Mouse (Mus musculus) midbrain, embryonic 13.5 days (tissue): Measurements from ENCODE around the gene Cfap73. TPM values are rescaled to one million over a fixed set of nuclear protein-coding genes. Genes with fewer than 3 reads are reported as not detected.
A peak's percentile ranks its signal among the peaks of the same experiment; 100 is the strongest.

Experiments used
- ATAC-seq: fragments of 200-750 bp; cut with Nextera tagmentation; 2 replicates; pipeline ENCODE4 v1.8.0; 2017; ENCODE audit warnings: mild to moderate bottlenecking, moderate TSS enrichment, moderate library complexity
- H3K27ac ChIP-seq: fragments of 300-500 bp; sonication (generic); 2 replicates; pipeline ENCODE4 v1.5.1; 2015; ENCODE audit warnings: inconsistent platforms, mild to moderate bottlenecking, moderate library complexity
- H3K27me3 ChIP-seq: fragments of 300-500 bp; sonication (generic); 2 replicates; pipeline ENCODE4 v1.6.1; 2015; ENCODE audit warnings: mild to moderate bottlenecking, inconsistent platforms
- H3K36me3 ChIP-seq: fragments of 300-500 bp; sonication (generic); 2 replicates; pipeline ENCODE4 v1.6.1; 2015; ENCODE audit warnings: mild to moderate bottlenecking, inconsistent platforms
- H3K4me1 ChIP-seq: fragments of 300-500 bp; sonication (generic); replicated peaks from 2 replicates; pipeline ENCODE4 v1.6.1; 2015; ENCODE audit warnings: inconsistent platforms
- H3K4me2 ChIP-seq: fragments of 300-500 bp; sonication (generic); replicated peaks from 2 replicates; pipeline ENCODE4 v1.6.1; 2015; ENCODE audit warnings: moderate library complexity, mild to moderate bottlenecking, inconsistent platforms
- H3K4me3 ChIP-seq: fragments of 300-500 bp; sonication (generic); replicated peaks from 2 replicates; pipeline ENCODE4 v1.5.1; 2015; ENCODE audit warnings: mild to moderate bottlenecking, inconsistent platforms
- H3K9ac ChIP-seq: fragments of 300-500 bp; sonication (generic); replicated peaks from 2 replicates; pipeline ENCODE4 v1.6.1; 2015; ENCODE audit warnings: mild to moderate bottlenecking, inconsistent platforms
- H3K9me3 ChIP-seq: fragments of 300-500 bp; sonication (generic); 2 replicates; pipeline ENCODE4 v1.6.1; 2016; ENCODE audit warnings: mild to moderate bottlenecking, inconsistent platforms
- WGBS: fragments of 180-500 bp; shearing (Covaris S2); methylation state at CpG from one replicate; pipeline ENCODE4 v1.1.7; 2015; 5-methylcytosine and 5-hydroxymethylcytosine counted together
- polyA plus RNA-seq: library from polyadenylated mRNA; unstranded; fragments of >200 nt; fragmentation: Nextera tagmentation; extraction: Ambion mirVana; gene quantifications from 2 replicates; pipeline ENCODE4 v1.2.1, GENCODE M21; 2015

Gene Cfap73
- polyA plus RNA-seq, 1 experiment from 2014 or later = not detected

GRCm38 (mm10) chr5:120621846-120622197 is 12.2 kb downstream of the Cfap73 start:
- Histone ChIP-seq H3K9me3 (no peaks in the 10 kb centered on the region), H3K4me2 (no peak overlapping the region), H3K27me3 (no peaks in the 10 kb centered on the region), H3K36me3 (peaks cover 100% of the 10 kb centered on the region), H3K4me1 (peaks cover 5% of the 10 kb centered on the region; the same call in 1 of the 2 replicates), H3K27ac (no peak overlapping the region), H3K4me3 (no peak overlapping the region), H3K9ac (no peak overlapping the region)
- no peak for ATAC-seq
- 88% methylated on average over 10 of the region's 10 CpGs for WGBS

GRCm38 (mm10) chr5:120621078-120621765 is 12.8 kb downstream of the Cfap73 start:
- Histone ChIP-seq H3K4me3 (no peak overlapping the region), H3K27ac (no peak overlapping the region), H3K4me2 (no peak overlapping the region), H3K36me3 (peaks cover 100% of the 10 kb centered on the region), H3K9ac (no peak overlapping the region), H3K27me3 (no peaks in the 10 kb centered on the region), H3K4me1 (peaks cover 5% of the 10 kb centered on the region; the same call in 1 of the 2 replicates), H3K9me3 (no peaks in the 10 kb centered on the region)
- WGBS = 95% methylated on average over 23 of the region's 23 CpGs
- peak; percentile 12; the same call in 1 of the 2 replicates for ATAC-seq

- Histone ChIP-seq H3K4me1 (peaks cover 5% of the 10 kb centered on the region; the same call in 1 of the 2 replicates), H3K9me3 (no peaks in the 10 kb centered on the region), H3K9ac (no peak overlapping the region), H3K36me3 (peaks cover 100% of the 10 kb centered on the region), H3K4me2 (no peak overlapping the region), H3K27me3 (no peaks in the 10 kb centered on the region), H3K27ac (no peak overlapping the region), H3K4me3 (no peak overlapping the region)
- ATAC-seq = peak; percentile 41; the same call in 1 of the 2 replicates
- 72% methylated on average over 18 of the region's 18 CpGs for WGBS
Measured at GRCm38 (mm10) chr5:120620375-120621077, 13.5 kb downstream of the Cfap73 start.

GRCm38 (mm10) chr5:120619201-120619600 is 14.8 kb downstream of the Cfap73 start:
- Histone ChIP-seq H3K9me3 (no peaks in the 10 kb centered on the region), H3K27me3 (no peaks in the 10 kb centered on the region), H3K36me3 (peaks cover 89% of the 10 kb centered on the region), H3K27ac (no peak overlapping the region), H3K4me2 (no peak overlapping the region), H3K4me3 (no peak overlapping the region), H3K9ac (no peak overlapping the region), H3K4me1 (peaks cover 10% of the 10 kb centered on the region; the same call in 1 of the 2 replicates)
- WGBS = 13% methylated on average over 5 of the region's 5 CpGs
- no peak for ATAC-seq

- H3K4me3 ChIP-seq = no peak overlapping the region
- H3K4me2 ChIP-seq = no peak overlapping the region
- ATAC-seq = no peak
- 88% methylated on average over 12 of the region's 12 CpGs for WGBS
- H3K27ac ChIP-seq = no peak overlapping the region
- peaks cover 15% of the 10 kb centered on the region for H3K4me1 ChIP-seq
- no peak overlapping the region for H3K9ac ChIP-seq
- peaks cover 84% of the 10 kb centered on the region for H3K36me3 ChIP-seq
- H3K9me3 ChIP-seq = no peaks in the 10 kb centered on the region
- H3K27me3 ChIP-seq = no peaks in the 10 kb centered on the region
Measured at GRCm38 (mm10) chr5:120618778-120619177, 15.3 kb downstream of the Cfap73 start.

GRCm38 (mm10) chr5:120615903-120616302 is 18.1 kb downstream of the Cfap73 start:
- H3K9ac ChIP-seq = no peak overlapping the region
- H3K36me3 ChIP-seq = peaks cover 56% of the 10 kb centered on the region
- no peaks in the 10 kb centered on the region for H3K27me3 ChIP-seq
- ATAC-seq = no peak
- H3K27ac ChIP-seq = no peak overlapping the region
- H3K9me3 ChIP-seq = no peaks in the 10 kb centered on the region
- peaks cover 23% of the 10 kb centered on the region for H3K4me1 ChIP-seq
- H3K4me2 ChIP-seq = no peak overlapping the region
- WGBS = 96% methylated on average over 4 of the region's 4 CpGs
- H3K4me3 ChIP-seq = no peak overlapping the region

GRCm38 (mm10) chr5:120612822-120613604 is 21.0 kb downstream of the Cfap73 start:
- Histone ChIP-seq H3K27me3 (no peaks in the 10 kb centered on the region), H3K4me2 (peak overlapping the region; percentile 87), H3K4me1 (peaks cover 34% of the 10 kb centered on the region), H3K36me3 (peaks cover 40% of the 10 kb centered on the region), H3K9ac (peak overlapping the region; percentile 72), H3K27ac (peak overlapping the region; percentile 87), H3K4me3 (peak overlapping the region; percentile 70), H3K9me3 (no peaks in the 10 kb centered on the region)
- peak; percentile 93 for ATAC-seq
- under 1% methylated on average over 69 of the region's 69 CpGs for WGBS

- under 1% methylated on average over 22 of the region's 22 CpGs for WGBS
- H3K36me3 ChIP-seq = peaks cover 37% of the 10 kb centered on the region
- H3K9ac ChIP-seq = peak within 1 kb of the TSS; percentile 72
- peak within 1 kb of the TSS; percentile 87 for H3K27ac ChIP-seq
- ATAC-seq = peak; percentile 73
- peak within 1 kb of the TSS; percentile 70 for H3K4me3 ChIP-seq
- peak within 1 kb of the TSS; percentile 87 for H3K4me2 ChIP-seq
- no peaks in the 10 kb centered on the region for H3K9me3 ChIP-seq
- peaks cover 34% of the 10 kb centered on the region for H3K4me1 ChIP-seq
- no peaks in the 10 kb centered on the region for H3K27me3 ChIP-seq
Measured at GRCm38 (mm10) chr5:120612442-120612821, 21.6 kb downstream of the Cfap73 start, which contains the start of the genes Rita1 and Ddx54. Gene Rita1 (minus strand): TSS chr5:120612589. Gene Ddx54 (plus strand): TSS chr5:120612739.

GRCm38 (mm10) chr5:120611416-120611815 is 22.6 kb downstream of the Cfap73 start:
- 59% methylated on average over 8 of the region's 8 CpGs for WGBS
- H3K4me2 ChIP-seq = peak overlapping the region; percentile 87
- H3K9ac ChIP-seq = peak overlapping the region; percentile 71
- no peaks in the 10 kb centered on the region for H3K9me3 ChIP-seq
- no peak for ATAC-seq
- peaks cover 34% of the 10 kb centered on the region for H3K4me1 ChIP-seq
- no peak overlapping the region; the same call in 1 of the 2 replicates for H3K27ac ChIP-seq
- peaks cover 27% of the 10 kb centered on the region for H3K36me3 ChIP-seq
- H3K27me3 ChIP-seq = no peaks in the 10 kb centered on the region
- peak overlapping the region; percentile 70 for H3K4me3 ChIP-seq

GRCm38 (mm10) chr5:120610906-120611305 is 23.1 kb downstream of the Cfap73 start:
- Histone ChIP-seq H3K9ac (peak overlapping the region; percentile 71), H3K27ac (no peak overlapping the region), H3K4me1 (peaks cover 34% of the 10 kb centered on the region), H3K4me3 (peak overlapping the region; percentile 70; the same call in 1 of the 2 replicates), H3K4me2 (peak overlapping the region; percentile 87), H3K36me3 (peaks cover 22% of the 10 kb centered on the region), H3K9me3 (no peaks in the 10 kb centered on the region), H3K27me3 (no peaks in the 10 kb centered on the region)
- 97% methylated on average over 5 of the region's 5 CpGs for WGBS
- ATAC-seq = no peak

- no peaks in the 10 kb centered on the region for H3K27me3 ChIP-seq
- no peak overlapping the region for H3K27ac ChIP-seq
- H3K4me2 ChIP-seq = no peak overlapping the region
- no peak for ATAC-seq
- 89% methylated on average over 16 of the region's 16 CpGs for WGBS
- peak overlapping the region; percentile 39 for H3K9ac ChIP-seq
- H3K4me1 ChIP-seq = peaks cover 35% of the 10 kb centered on the region
- H3K4me3 ChIP-seq = no peak overlapping the region
- H3K36me3 ChIP-seq = peaks cover 17% of the 10 kb centered on the region; the same call in 1 of the 2 replicates
- no peaks in the 10 kb centered on the region for H3K9me3 ChIP-seq
Measured at GRCm38 (mm10) chr5:120609246-120609775, 24.7 kb downstream of the Cfap73 start.
